Mouse (Mus musculus) liver, embryonic 15.5 days (tissue): ENCODE measurements around the gene Olfr1221. TPM values are rescaled to one million over a fixed set of nuclear protein-coding genes. Genes with fewer than 3 reads are reported as not detected.
"Not testable (repeated sequence)": the region's sequence is repeated elsewhere in the genome, so short reads cannot be mapped to it uniquely, and the experiment has no call there.

ENCODE experiments used
- ATAC-seq: fragments of 200-750 bp; cut with Nextera tagmentation; 2 replicates; pipeline ENCODE4 v1.8.0; 2017; ENCODE audit warnings: moderate number of reproducible peaks, mild to moderate bottlenecking, moderate library complexity; ENCODE audit not compliant: insufficient read depth
- H3K27ac ChIP-seq: fragments of 300-500 bp; sonication (generic); replicated peaks from 2 replicates; pipeline ENCODE4 v1.5.1; 2015; ENCODE audit warnings: mild to moderate bottlenecking, inconsistent platforms
- H3K27me3 ChIP-seq: fragments of 300-500 bp; sonication (generic); 2 replicates; pipeline ENCODE4 v1.6.1; 2015; ENCODE audit warnings: mild to moderate bottlenecking, inconsistent platforms
- H3K36me3 ChIP-seq: fragments of 300-500 bp; sonication (generic); replicated peaks from 2 replicates; pipeline ENCODE4 v1.6.1; 2015; ENCODE audit warnings: moderate library complexity, mild to moderate bottlenecking, inconsistent platforms
- H3K4me1 ChIP-seq: fragments of 300-500 bp; sonication (generic); replicated peaks from 2 replicates; pipeline ENCODE4 v1.6.1; 2015; ENCODE audit warnings: inconsistent platforms
- H3K4me2 ChIP-seq: fragments of 300-500 bp; sonication (generic); 2 replicates; pipeline ENCODE4 v1.6.1; 2015; ENCODE audit warnings: moderate library complexity, mild to moderate bottlenecking, inconsistent platforms
- H3K4me3 ChIP-seq: fragments of 300-500 bp; sonication (generic); replicated peaks from 2 replicates; pipeline ENCODE4 v1.5.1; 2015; ENCODE audit warnings: mild to moderate bottlenecking, inconsistent platforms
- H3K9ac ChIP-seq: fragments of 300-500 bp; sonication (generic); 2 replicates; pipeline ENCODE4 v1.6.1; 2015; ENCODE audit warnings: moderate library complexity, mild to moderate bottlenecking, inconsistent platforms
- H3K9me3 ChIP-seq: fragments of 300-500 bp; sonication (generic); replicated peaks from 2 replicates; pipeline ENCODE4 v1.6.1; 2016; ENCODE audit warnings: inconsistent platforms
- WGBS: fragments of 180-500 bp; shearing (Covaris S2); methylation state at CpG from one replicate; pipeline ENCODE4 v1.1.7; 2015; ENCODE audit warnings: mixed read lengths; ENCODE audit not compliant: insufficient replicate concordance; 5-methylcytosine and 5-hydroxymethylcytosine counted together
- polyA plus RNA-seq: library from polyadenylated mRNA; unstranded; fragments of >200 nt; fragmentation: Nextera tagmentation; extraction: Ambion mirVana; gene quantifications from 2 replicates; pipeline ENCODE4 v1.2.1, GENCODE M21; 2015

Gene Olfr1221
- polyA plus RNA-seq = not detected in 2 replicates

GRCm38 (mm10) chr2:89117183-89117582, at the start of gene Olfr1221:
Gene Olfr1221 (minus strand): TSS chr2:89117283.
- Histone ChIP-seq H3K4me1 (no peaks in the 10 kb centered on the region), H3K27me3 (no peaks in the 10 kb centered on the region), H3K9ac (no peak within 1 kb of the TSS), H3K9me3 (no peaks in the 10 kb centered on the region), H3K27ac (no peak within 1 kb of the TSS), H3K4me3 (no peak within 1 kb of the TSS), H3K36me3 (no peaks in the 10 kb centered on the region), H3K4me2 (no peak within 1 kb of the TSS)
- ATAC-seq = no peak
- WGBS = 30% methylated on average over 2 of the region's 2 CpGs

- H3K4me2 ChIP-seq, H3K27me3 ChIP-seq, H3K4me1 ChIP-seq, H3K9me3 ChIP-seq, H3K36me3 ChIP-seq, ATAC-seq, H3K9ac ChIP-seq, H3K27ac ChIP-seq, H3K4me3 ChIP-seq: not testable (repeated sequence)
- WGBS = 59% methylated on average over 4 of the region's 4 CpGs
These were observed 47.6 kb upstream of the Olfr1221 start for GRCm38 (mm10) chr2:89164711-89165110.

GRCm38 (mm10) chr2:89163991-89164390, 46.9 kb upstream of the Olfr1221 start, which contains the start of gene Olfr1224-ps1:
Gene Olfr1224-ps1 (minus strand): TSS chr2:89164091.
- H3K4me1 ChIP-seq, H3K4me2 ChIP-seq, H3K36me3 ChIP-seq, H3K4me3 ChIP-seq, H3K27me3 ChIP-seq, H3K27ac ChIP-seq, H3K9ac ChIP-seq, ATAC-seq, H3K9me3 ChIP-seq: not testable (repeated sequence)
- 71% methylated on average over 8 of the region's 8 CpGs for WGBS

GRCm38 (mm10) chr2:89151460-89151859, 34.4 kb upstream of the Olfr1221 start, which contains the start of gene Olfr1223:
Gene Olfr1223 (minus strand): TSS chr2:89151560.
- ATAC-seq = no peak
- H3K36me3 ChIP-seq = no peaks in the 10 kb centered on the region
- H3K4me2 ChIP-seq = no peak within 1 kb of the TSS
- no peaks in the 10 kb centered on the region for H3K4me1 ChIP-seq
- WGBS = 30% methylated on average over 1 of the region's 1 CpGs
- no peak within 1 kb of the TSS for H3K27ac ChIP-seq
- no peak within 1 kb of the TSS for H3K9ac ChIP-seq
- no peaks in the 10 kb centered on the region for H3K9me3 ChIP-seq
- no peaks in the 10 kb centered on the region for H3K27me3 ChIP-seq
- H3K4me3 ChIP-seq = no peak within 1 kb of the TSS

GRCm38 (mm10) chr2:89132954-89133353, 15.9 kb upstream of the Olfr1221 start, which contains the start of gene Olfr1222:
Gene Olfr1222 (minus strand): TSS chr2:89133054.
- no peaks in the 10 kb centered on the region for H3K36me3 ChIP-seq
- WGBS = 50% methylated on average over 3 of the region's 3 CpGs
- H3K4me1 ChIP-seq = no peaks in the 10 kb centered on the region
- no peaks in the 10 kb centered on the region for H3K9me3 ChIP-seq
- no peak for ATAC-seq
- H3K4me3 ChIP-seq = no peak within 1 kb of the TSS
- no peaks in the 10 kb centered on the region for H3K27me3 ChIP-seq
- no peak within 1 kb of the TSS for H3K9ac ChIP-seq
- no peak within 1 kb of the TSS for H3K27ac ChIP-seq
- no peak within 1 kb of the TSS for H3K4me2 ChIP-seq

GRCm38 (mm10) chr2:89106735-89107134, 10.3 kb downstream of the Olfr1221 start, which contains the start of gene Olfr1220:
Gene Olfr1220 (minus strand): TSS chr2:89106835.
- H3K27ac ChIP-seq = no peak within 1 kb of the TSS
- H3K9ac ChIP-seq = no peak within 1 kb of the TSS
- no peaks in the 10 kb centered on the region for H3K9me3 ChIP-seq
- 46% methylated on average over 3 of the region's 3 CpGs for WGBS
- no peaks in the 10 kb centered on the region for H3K36me3 ChIP-seq
- no peaks in the 10 kb centered on the region for H3K27me3 ChIP-seq
- ATAC-seq = no peak
- H3K4me3 ChIP-seq = no peak within 1 kb of the TSS
- no peaks in the 10 kb centered on the region for H3K4me1 ChIP-seq
- H3K4me2 ChIP-seq = no peak within 1 kb of the TSS

- no peak overlapping the region for H3K27ac ChIP-seq
- no peak overlapping the region for H3K4me3 ChIP-seq
- no peaks in the 10 kb centered on the region for H3K36me3 ChIP-seq
- no peaks in the 10 kb centered on the region for H3K9me3 ChIP-seq
- no peak overlapping the region for H3K9ac ChIP-seq
- ATAC-seq = no peak
- H3K27me3 ChIP-seq = no peaks in the 10 kb centered on the region
- H3K4me1 ChIP-seq = no peaks in the 10 kb centered on the region
- no peak overlapping the region for H3K4me2 ChIP-seq
These were observed 11.4 kb downstream of the Olfr1221 start for GRCm38 (mm10) chr2:89105651-89106050.

GRCm38 (mm10) chr2:89093848-89094247, 23.2 kb downstream of the Olfr1221 start:
- Histone ChIP-seq H3K36me3 (no peaks in the 10 kb centered on the region), H3K9ac (no peak overlapping the region)
- WGBS = 75% methylated on average over 1 of the region's 1 CpGs

GRCm38 (mm10) chr2:89083413-89083812, 33.7 kb downstream of the Olfr1221 start, which contains the start of gene Olfr1219:
Gene Olfr1219 (minus strand): TSS chr2:89083513.
- Histone ChIP-seq H3K27ac (no peak within 1 kb of the TSS), H3K4me1 (no peaks in the 10 kb centered on the region), H3K4me2 (no peak within 1 kb of the TSS), H3K9ac (no peak within 1 kb of the TSS), H3K9me3 (no peaks in the 10 kb centered on the region), H3K4me3 (no peak within 1 kb of the TSS), H3K27me3 (no peaks in the 10 kb centered on the region), H3K36me3 (no peaks in the 10 kb centered on the region)
- 29% methylated on average over 1 of the region's 1 CpGs for WGBS
- ATAC-seq = no peak

More at GRCm38 (mm10) chr2:89093848-89094247, 23.2 kb downstream of the Olfr1221 start:
- Histone ChIP-seq H3K27me3 (no peaks in the 10 kb centered on the region), H3K9me3 (no peaks in the 10 kb centered on the region), H3K4me3 (no peak overlapping the region), H3K4me1 (no peaks in the 10 kb centered on the region), H3K27ac (no peak overlapping the region), H3K4me2 (no peak overlapping the region)
- ATAC-seq = no peak

GRCm38 (mm10) chr2:89081487-89081886, 35.6 kb downstream of the Olfr1221 start:
- Histone ChIP-seq H3K4me3 (no peak overlapping the region), H3K36me3 (no peaks in the 10 kb centered on the region), H3K9ac (no peak overlapping the region), H3K27me3 (no peaks in the 10 kb centered on the region), H3K4me1 (no peaks in the 10 kb centered on the region), H3K4me2 (no peak overlapping the region), H3K27ac (no peak overlapping the region), H3K9me3 (no peaks in the 10 kb centered on the region)
- no peak for ATAC-seq

- Histone ChIP-seq H3K9ac (no peak within 1 kb of the TSS), H3K36me3 (no peaks in the 10 kb centered on the region), H3K9me3 (no peaks in the 10 kb centered on the region), H3K4me3 (no peak within 1 kb of the TSS), H3K27ac (no peak within 1 kb of the TSS), H3K4me1 (no peaks in the 10 kb centered on the region), H3K27me3 (no peaks in the 10 kb centered on the region), H3K4me2 (no peak within 1 kb of the TSS)
- ATAC-seq = no peak
These were observed 56.0 kb downstream of the Olfr1221 start, which contains the start of gene Olfr1218 for GRCm38 (mm10) chr2:89061087-89061486. Gene Olfr1218 (minus strand): TSS chr2:89061187.
